Mouse (Mus musculus) thymus, postnatal 25 days (tissue): ENCODE measurements around the gene Cul9.
"Not testable (repeated sequence)": the region's sequence is repeated elsewhere in the genome, so short reads cannot be mapped to it uniquely, and the experiment has no call there.

ENCODE experiments used
- DNase-seq: peaks from one replicate; pipeline ENCODE4 v3.0.0; 2022

Gene Cul9

GRCm38 (mm10) chr17:46545813-46546564 is at the start of gene Cul9:
Gene Cul9, minus strand, starts transcription at chr17:46546388.
- DNase-seq: peak; percentile 36

DNA sequence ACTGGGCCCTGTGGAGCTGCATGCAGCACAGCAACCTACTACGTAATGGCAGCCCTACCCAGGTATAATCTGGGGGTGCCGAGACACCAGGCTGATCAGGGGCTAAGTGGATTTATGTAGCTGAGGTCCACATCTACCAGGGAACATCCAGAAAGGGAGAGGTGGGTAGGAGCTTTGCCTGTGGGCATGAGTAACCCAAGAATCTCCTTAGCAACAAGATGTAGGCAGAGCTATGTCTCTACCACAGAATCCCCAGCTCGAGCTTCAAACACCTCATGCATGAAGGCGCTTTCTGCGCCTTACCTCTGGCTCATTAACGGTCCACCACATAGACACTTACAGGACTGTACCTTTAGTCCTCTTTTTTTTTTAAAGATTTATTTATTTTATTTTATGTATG is 49.1 kb upstream of the Cul9 start:
- no peak for DNase-seq

DNA sequence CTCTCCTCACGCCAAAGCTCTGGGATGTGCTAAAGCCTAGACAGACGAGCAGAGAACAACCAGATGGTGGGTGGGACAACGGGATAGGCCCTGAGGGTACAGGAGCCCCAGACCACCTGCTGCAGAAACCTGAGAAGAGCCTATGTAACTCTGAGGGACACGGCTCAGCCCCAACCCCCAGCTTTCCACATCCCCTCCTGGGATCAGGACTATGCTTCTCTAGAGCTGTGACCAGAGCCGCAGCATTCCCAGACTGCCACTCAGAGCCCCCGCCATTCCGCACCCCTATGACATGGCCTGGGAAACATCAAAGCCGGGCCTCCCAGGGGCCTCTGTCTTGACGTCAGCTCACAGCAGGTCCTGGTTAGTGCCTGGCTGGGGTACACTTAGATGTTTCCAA is 48.4 kb upstream of the Cul9 start:
- no peak for DNase-seq

DNA sequence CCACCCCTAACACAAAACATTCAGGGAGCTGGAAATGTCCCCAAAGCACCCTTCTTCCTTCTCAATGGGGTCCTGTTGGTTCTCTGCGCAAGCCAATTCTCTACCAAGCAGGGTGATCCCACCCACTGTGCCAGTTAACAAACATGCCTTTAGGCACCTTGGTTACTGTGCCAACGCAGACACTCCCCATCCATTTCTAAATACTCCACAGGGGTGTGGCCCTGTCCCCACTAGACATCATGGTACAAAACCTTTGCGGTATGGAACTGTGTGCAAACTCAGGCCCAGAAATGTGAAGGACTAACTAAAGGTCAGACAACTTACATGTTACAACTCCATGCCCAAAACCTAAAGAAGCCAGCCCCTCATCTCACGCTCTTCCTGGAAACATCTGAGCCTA is 46.9 kb upstream of the Cul9 start:
- no peak for DNase-seq

GRCm38 (mm10) chr17:46591406-46591805 is 45.2 kb upstream of the Cul9 start:
- DNase-seq: no peak

- no peak for DNase-seq
Observed at GRCm38 (mm10) chr17:46590439-46590838, 44.3 kb upstream of the Cul9 start.

GRCm38 (mm10) chr17:46589635-46590314 is 43.6 kb upstream of the Cul9 start:
- no peak for DNase-seq

- DNase-seq: no peak
Observed at GRCm38 (mm10) chr17:46588913-46589312, 42.7 kb upstream of the Cul9 start.

GRCm38 (mm10) chr17:46588173-46588572 is 42.0 kb upstream of the Cul9 start:
- peak; percentile 21 for DNase-seq

DNA sequence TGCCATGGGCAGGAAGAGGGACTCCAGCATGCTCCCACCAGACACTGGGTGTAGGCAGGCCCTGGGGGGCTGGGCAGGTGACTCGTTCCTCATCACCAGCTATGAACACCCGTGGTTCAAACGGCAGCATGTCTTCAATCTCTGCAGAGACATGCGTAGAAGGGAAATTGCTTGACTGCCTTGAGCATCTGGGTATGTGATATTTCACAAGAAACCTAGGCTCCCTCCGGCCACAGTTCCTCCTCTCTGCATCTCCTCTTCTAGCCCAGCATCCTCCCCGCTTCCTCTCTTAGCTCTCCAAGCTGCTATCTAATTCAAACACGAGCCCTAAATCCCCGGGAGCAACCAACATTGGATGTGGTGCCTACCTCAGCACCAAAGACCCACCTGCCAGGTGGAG is 40.1 kb upstream of the Cul9 start:
- DNase-seq: no peak

DNA sequence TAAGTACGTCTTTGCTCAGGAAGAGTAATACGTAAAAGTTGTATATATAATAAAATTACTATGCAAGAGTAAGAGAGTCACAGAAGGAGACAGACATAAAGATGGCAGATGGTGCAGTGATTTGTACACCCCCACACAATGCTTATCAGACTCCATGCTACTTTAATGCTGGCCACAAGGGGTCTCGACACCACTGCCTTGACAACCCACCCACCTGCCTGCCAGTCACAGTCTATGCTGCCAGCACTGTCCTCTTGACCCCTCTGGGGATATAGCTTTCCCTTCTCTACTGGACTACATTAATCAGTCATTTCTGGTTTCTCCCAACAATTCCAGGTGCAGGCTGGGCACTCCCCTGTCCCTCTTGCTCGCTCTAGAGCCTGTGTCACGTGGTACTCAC is 32.5 kb upstream of the Cul9 start:
- no peak for DNase-seq

DNA sequence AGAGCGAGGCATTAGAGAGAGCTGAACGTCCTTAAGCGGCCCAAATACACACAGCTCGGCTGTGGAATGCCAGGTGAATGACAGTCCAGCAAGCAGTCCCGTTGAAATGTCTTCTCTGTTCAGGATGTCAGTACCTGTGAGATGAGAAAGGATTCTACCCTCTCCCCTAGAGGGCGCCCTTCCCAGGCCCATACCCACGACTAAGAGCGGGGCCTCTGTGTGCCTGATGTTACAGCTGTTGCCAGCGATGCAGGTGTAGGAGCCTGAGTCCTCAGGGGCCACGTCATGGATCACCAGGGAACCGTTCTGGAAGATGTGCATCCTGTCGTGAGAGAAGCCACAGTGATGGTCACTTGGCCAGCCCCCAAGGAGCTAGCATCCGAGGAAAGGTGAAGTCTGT is 29.9 kb upstream of the Cul9 start:
- peak; percentile 47 for DNase-seq

- DNase-seq: no peak
Observed at GRCm38 (mm10) chr17:46574535-46574934, 28.3 kb upstream of the Cul9 start.

DNA sequence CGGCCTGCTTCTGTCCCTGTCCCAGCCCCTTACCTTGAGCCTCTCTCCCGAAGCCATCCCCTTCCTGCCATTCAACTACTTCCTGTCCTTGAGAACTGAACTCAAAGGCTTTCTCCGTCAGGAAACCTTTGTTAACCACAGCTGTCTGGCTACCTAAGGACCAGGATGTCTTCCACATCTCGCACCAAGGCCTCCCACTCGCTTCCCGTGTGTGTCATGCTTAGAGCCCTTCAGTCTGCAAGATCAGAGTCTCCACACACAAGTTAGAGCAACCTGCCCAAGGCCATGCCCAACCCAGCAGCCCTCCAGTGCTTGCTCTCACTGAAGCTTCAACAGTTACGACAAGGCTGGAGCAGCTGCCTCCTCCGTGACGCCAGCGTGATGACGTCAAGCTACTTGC is 24.8 kb upstream of the Cul9 start:
- DNase-seq: no peak

- no peak for DNase-seq
Observed at GRCm38 (mm10) chr17:46559146-46559545, 13.0 kb upstream of the Cul9 start.

- no peak for DNase-seq
Observed at GRCm38 (mm10) chr17:46558151-46558550, 12.0 kb upstream of the Cul9 start.

- DNase-seq: not testable (repeated sequence)
Observed at GRCm38 (mm10) chr17:46557321-46557720, 11.1 kb upstream of the Cul9 start.

GRCm38 (mm10) chr17:46556584-46556945 is 10.4 kb upstream of the Cul9 start:
- peak; percentile 58 for DNase-seq

GRCm38 (mm10) chr17:46555673-46556583 is 9.7 kb upstream of the Cul9 start, which contains the start of gene Srf:
Gene Srf, minus strand, starts transcription at chr17:46556175.
- DNase-seq: peak; percentile 94

GRCm38 (mm10) chr17:46554977-46555672 is 8.9 kb upstream of the Cul9 start:
- DNase-seq: peak; percentile 61

DNA sequence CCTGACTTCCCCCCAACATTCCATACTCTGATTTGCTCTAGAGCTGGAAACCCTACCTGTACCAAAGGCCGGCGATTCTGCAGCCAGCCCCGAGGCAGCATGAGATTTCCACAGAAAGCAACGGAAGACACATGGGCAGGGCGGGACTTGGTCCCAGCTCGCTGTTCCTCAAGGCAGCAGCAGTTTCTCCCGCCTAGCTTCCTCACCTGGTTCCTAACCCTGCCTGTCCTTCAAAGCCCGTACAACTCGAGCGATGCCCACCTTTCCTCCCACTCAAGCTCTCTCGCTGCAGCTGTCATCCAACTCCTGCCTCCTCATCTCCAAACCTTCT is 8.4 kb upstream of the Cul9 start:
- DNase-seq: peak; percentile 18

GRCm38 (mm10) chr17:46553926-46554325 is 7.7 kb upstream of the Cul9 start:
- no peak for DNase-seq

DNA sequence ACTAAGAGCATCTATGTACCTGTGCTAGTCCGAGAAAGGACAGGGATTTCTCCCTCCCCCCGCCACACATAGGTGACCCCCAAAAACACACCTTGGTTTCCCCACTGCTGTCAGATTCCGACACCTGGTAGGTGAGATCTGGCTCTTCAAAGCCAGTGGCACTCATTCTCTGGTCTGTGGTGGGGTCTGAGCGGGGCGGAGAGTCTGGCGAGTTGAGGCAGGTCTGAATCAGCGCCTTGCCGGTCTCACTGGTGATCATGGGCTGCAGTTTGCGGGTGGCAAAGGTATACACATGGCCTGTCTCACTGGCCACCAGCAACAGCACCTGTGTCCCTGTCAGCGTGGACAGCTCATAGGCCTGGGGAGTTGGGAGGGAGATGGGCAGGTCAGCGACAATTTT is 7.3 kb upstream of the Cul9 start:
- DNase-seq: no peak
